Mouse (Mus musculus) heart, postnatal 0 days (tissue): ENCODE data around the gene D630036H23Rik.

Experiments
- CTCF ChIP-seq: IDR thresholded peaks from 2 replicates; pipeline ENCODE4 v1.5.1; 2016; ENCODE audit warnings: antibody characterized with exemption, control low read depth, low read depth
- EP300 ChIP-seq: IDR thresholded peaks from 2 replicates; pipeline ENCODE4 v1.6.1; 2016; ENCODE audit warnings: antibody characterized with exemption, low read depth

GRCm38 (mm10) chr12:36360693-36361092 is 21.3 kb downstream of the D630036H23Rik start:
- TF ChIP-seq CTCF, result no peak
- no peak for TF ChIP-seq EP300
